Comparison of ENCODE assay signal across 19 mouse cellular contexts in genomic region chr10:4533873-4534272, GRCm38 (mm10). TPM values are rescaled to one million over a fixed set of nuclear protein-coding genes. Genes with fewer than 3 reads are reported as not detected.
DNase-seq lines count a peak whose midpoint lies in the region.
"Had no signal": no experiment of that assay in that cellular context is flagged by ENCODE, and none has a peak within 500 bp of the region (broad histone marks: within the 10 kb centered on the region; RNA-seq: fewer than 3 reads in every experiment).

No protein-coding gene starts in this region.

- no peak overlapping the region for H3K4me3 ChIP-seq in heart, embryonic 10.5 days
- H3K4me3 ChIP-seq: layer of hippocampus, adult 2 months; limb, embryonic 15.5 days; myocyte had no signal

- no peaks in the 10 kb centered on the region for H3K36me3 ChIP-seq in heart, embryonic 10.5 days
- H3K36me3 ChIP-seq: limb, embryonic 15.5 days had no signal

- no peak overlapping the region for H3K27ac ChIP-seq in heart, embryonic 10.5 days
- H3K27ac ChIP-seq: layer of hippocampus, adult 2 months; limb, embryonic 15.5 days had no signal

- no peaks in the 10 kb centered on the region for H3K9me3 ChIP-seq in heart, embryonic 10.5 days
- H3K9me3 ChIP-seq: limb, embryonic 15.5 days had no signal

- WGBS in heart, embryonic 10.5 days = 78% methylated on average over 11 of the region's 11 CpGs

- no peaks in the 10 kb centered on the region for H3K27me3 ChIP-seq in heart, embryonic 10.5 days (ENCODE audit: insufficient read depth, poor library complexity, severe bottlenecking)
- H3K27me3 ChIP-seq: limb, embryonic 15.5 days; Patski had no signal

- no peaks in the 10 kb centered on the region for H3K4me1 ChIP-seq in heart, embryonic 10.5 days
- H3K4me1 ChIP-seq: limb, embryonic 15.5 days had no signal

- DNase-seq in heart, adult 11 months = peak; percentile 90
- DNase-seq in heart, embryonic 10.5 days (ENCODE audit: low spot score) = no peak
- DNase-seq in ovary, adult 18-20 months (ENCODE audit: low spot score) = peak; percentile 39
- no peak for DNase-seq in ovary, postnatal 10 days (ENCODE audit: low spot score)
- DNase-seq in kidney, postnatal 10 days = peak; percentile 62
- DNase-seq in testis, postnatal 10 days (ENCODE audit: low spot score) = peak; percentile 66
- no peak for DNase-seq in thymus, postnatal 25 days
- no peak for DNase-seq in spleen, postnatal 4 days (ENCODE audit: low spot score in 2 of 2)
- DNase-seq: B cell, adult 2 months; cerebellum, adult 9-10 months; embryo, embryonic 11 days; forebrain, postnatal 0 days; liver, postnatal 0 days; right cerebral cortex, postnatal 4 days; thymus, adult 2 months had no signal

RNA-seq across cellular contexts. Expression of gene Ccdc170, which starts 51.6 kb away (rescaled TPM):
- 0.10 TPM in 1 of 2 replicates, not detected in the other for polyA plus RNA-seq in heart, embryonic 10.5 days (2016; fragmentation: Nextera tagmentation; extraction: Ambion mirVana)
- polyA plus RNA-seq: liver, postnatal 0 days had no signal

Comparison
In these comparisons a context has a peak if more than half of its experiments do, and no peak if none do; other contexts are left out.
1. DNase-seq: peak in heart, adult 11 months (single experiment), ovary, adult 18-20 months (single experiment), kidney, postnatal 10 days (single experiment) and testis, postnatal 10 days (single experiment); none in heart, embryonic 10.5 days (single experiment), ovary, postnatal 10 days (single experiment), thymus, postnatal 25 days (single experiment) and spleen, postnatal 4 days (0 of 2).